Mouse (Mus musculus) embryonic facial prominence, embryonic 10.5 days (tissue): ENCODE data around the gene Klrb1b. TPM values are rescaled to one million over a fixed set of nuclear protein-coding genes. Genes with fewer than 3 reads are reported as not detected.
"Not testable (repeated sequence)": the region's sequence is repeated elsewhere in the genome, so short reads cannot be mapped to it uniquely, and the experiment has no call there.

Experiments used
- DNase-seq: peaks from one replicate; pipeline ENCODE4 v3.0.0-alpha.2; 2017; ENCODE audit warnings: low spot score
- H3K27ac ChIP-seq: fragments of 300-500 bp; sonication (generic); replicated peaks from 2 replicates; pipeline ENCODE4 v1.5.1; 2016; ENCODE audit warnings: mild to moderate bottlenecking
- H3K27me3 ChIP-seq: fragments of 300-500 bp; sonication (generic); replicated peaks from 2 replicates; pipeline ENCODE4 v1.6.1; 2016; ENCODE audit warnings: low read depth, mild to moderate bottlenecking; ENCODE audit not compliant: poor library complexity, severe bottlenecking
- H3K36me3 ChIP-seq: fragments of 300-500 bp; sonication (generic); replicated peaks from 2 replicates; pipeline ENCODE4 v1.6.1; 2016; ENCODE audit warnings: mild to moderate bottlenecking, moderate library complexity
- H3K4me1 ChIP-seq: fragments of 300-500 bp; sonication (generic); 2 replicates; pipeline ENCODE4 v1.6.1; 2016
- H3K4me3 ChIP-seq: fragments of 300-500 bp; sonication (generic); 2 replicates; pipeline ENCODE4 v1.5.1; 2016; ENCODE audit warnings: mild to moderate bottlenecking, moderate library complexity
- H3K9me3 ChIP-seq: fragments of 300-500 bp; sonication (generic); 2 replicates; pipeline ENCODE4 v1.6.1; 2016; ENCODE audit warnings: mild to moderate bottlenecking
- WGBS: fragments of 180-500 bp; shearing (Covaris S2); methylation state at CpG from one replicate; pipeline ENCODE4 v1.1.7; 2016; 5-methylcytosine and 5-hydroxymethylcytosine counted together
- polyA plus RNA-seq: library from polyadenylated mRNA; unstranded; fragments of >200 nt; fragmentation: Nextera tagmentation; extraction: Ambion mirVana; gene quantifications from 2 replicates; pipeline ENCODE4 v1.2.1, GENCODE M21; 2016

The Klrb1b gene
- polyA plus RNA-seq, 1 experiment from 2014 or later: not detected

GRCm38 (mm10) chr6:128807021-128807420 is 19.1 kb downstream of the Klrb1b start:
- no peak for DNase-seq
- no peaks in the 10 kb centered on the region for H3K27me3 ChIP-seq
- no peaks in the 10 kb centered on the region for H3K36me3 ChIP-seq
- H3K4me1 ChIP-seq: peaks cover 6% of the 10 kb centered on the region
- WGBS: 72% methylated on average over 3 of the region's 3 CpGs
- H3K4me3 ChIP-seq: no peak overlapping the region
- H3K27ac ChIP-seq: no peak overlapping the region
- no peaks in the 10 kb centered on the region for H3K9me3 ChIP-seq

- 69% methylated on average over 7 of the region's 7 CpGs for WGBS
- DNase-seq: peak; percentile 71
- not testable (repeated sequence) for H3K4me3 ChIP-seq, H3K27me3 ChIP-seq, H3K9me3 ChIP-seq, H3K36me3 ChIP-seq, H3K27ac ChIP-seq, H3K4me1 ChIP-seq
Measured at GRCm38 (mm10) chr6:128804823-128805640, 21.1 kb downstream of the Klrb1b start.

- H3K27ac ChIP-seq: peak overlapping the region; percentile 78
- 8% methylated on average over 26 of the region's 26 CpGs for WGBS
- H3K4me1 ChIP-seq: peaks cover 9% of the 10 kb centered on the region
- H3K27me3 ChIP-seq: no peaks in the 10 kb centered on the region
- H3K9me3 ChIP-seq: no peaks in the 10 kb centered on the region
- H3K36me3 ChIP-seq: no peaks in the 10 kb centered on the region
- H3K4me3 ChIP-seq: peak overlapping the region; percentile 63
- peak; percentile 96 for DNase-seq
Measured at GRCm38 (mm10) chr6:128802999-128803857, 22.9 kb downstream of the Klrb1b start.

GRCm38 (mm10) chr6:128802557-128802956 is 23.6 kb downstream of the Klrb1b start:
- H3K4me3 ChIP-seq: peak overlapping the region; percentile 63
- DNase-seq: no peak
- H3K4me1 ChIP-seq: peaks cover 16% of the 10 kb centered on the region
- peak overlapping the region; percentile 78 for H3K27ac ChIP-seq
- 9% methylated on average over 10 of the region's 10 CpGs for WGBS
- no peaks in the 10 kb centered on the region for H3K27me3 ChIP-seq
- no peaks in the 10 kb centered on the region for H3K9me3 ChIP-seq
- H3K36me3 ChIP-seq: no peaks in the 10 kb centered on the region

- not testable (repeated sequence) for H3K36me3 ChIP-seq, DNase-seq, H3K9me3 ChIP-seq, H3K27ac ChIP-seq, H3K27me3 ChIP-seq, H3K4me3 ChIP-seq
- peaks cover 19% of the 10 kb centered on the region for H3K4me1 ChIP-seq
- 75% methylated on average over 5 of the region's 5 CpGs for WGBS
Measured at GRCm38 (mm10) chr6:128800696-128801095, 25.4 kb downstream of the Klrb1b start.

GRCm38 (mm10) chr6:128799896-128800270 is 26.2 kb downstream of the Klrb1b start:
- H3K27ac ChIP-seq: peak overlapping the region; percentile 85

GRCm38 (mm10) chr6:128799144-128799895 is 26.8 kb downstream of the Klrb1b start:
- H3K4me3 ChIP-seq: peak overlapping the region; percentile 68
- WGBS: under 1% methylated on average over 49 of the region's 49 CpGs

More at GRCm38 (mm10) chr6:128799896-128800270, 26.2 kb downstream of the Klrb1b start:
- DNase-seq: no peak
- peaks cover 19% of the 10 kb centered on the region for H3K4me1 ChIP-seq
- no peaks in the 10 kb centered on the region for H3K36me3 ChIP-seq
- no peaks in the 10 kb centered on the region for H3K27me3 ChIP-seq
- WGBS: 25% methylated on average over 7 of the region's 7 CpGs
- no peaks in the 10 kb centered on the region for H3K9me3 ChIP-seq
- peak overlapping the region; percentile 68 for H3K4me3 ChIP-seq

GRCm38 (mm10) chr6:128798772-128799143 is 27.4 kb downstream of the Klrb1b start:
- H3K4me1 ChIP-seq: peaks cover 19% of the 10 kb centered on the region
- H3K27me3 ChIP-seq, H3K36me3 ChIP-seq, H3K9me3 ChIP-seq: not testable (repeated sequence)
- H3K27ac ChIP-seq: peak overlapping the region; percentile 85
- WGBS: under 1% methylated on average over 20 of the region's 20 CpGs
- H3K4me3 ChIP-seq: peak overlapping the region; percentile 68
- peak; percentile 88 for DNase-seq

More at GRCm38 (mm10) chr6:128799144-128799895, 26.8 kb downstream of the Klrb1b start:
- DNase-seq: peak; percentile 91
- H3K4me1 ChIP-seq: peaks cover 19% of the 10 kb centered on the region
- H3K27me3 ChIP-seq, H3K9me3 ChIP-seq, H3K36me3 ChIP-seq: not testable (repeated sequence)
- H3K27ac ChIP-seq: peak overlapping the region; percentile 85

GRCm38 (mm10) chr6:128797936-128798771 is 28.0 kb downstream of the Klrb1b start:
- Histone ChIP-seq H3K27ac (peak overlapping the region; percentile 65; the same call in 1 of the 2 replicates), H3K4me3 (peak overlapping the region; percentile 68), H3K4me1 (peaks cover 19% of the 10 kb centered on the region), H3K27me3 (no peaks in the 10 kb centered on the region), H3K9me3 (no peaks in the 10 kb centered on the region), H3K36me3 (no peaks in the 10 kb centered on the region)
- WGBS: 12% methylated on average over 15 of the region's 15 CpGs
- DNase-seq: peak; percentile 38

GRCm38 (mm10) chr6:128797185-128797905 is 28.8 kb downstream of the Klrb1b start:
- Histone ChIP-seq H3K4me1 (peaks cover 16% of the 10 kb centered on the region), H3K4me3 (peak overlapping the region; percentile 68; the same call in 1 of the 2 replicates), H3K9me3 (no peaks in the 10 kb centered on the region), H3K27ac (no peak overlapping the region), H3K27me3 (no peaks in the 10 kb centered on the region), H3K36me3 (no peaks in the 10 kb centered on the region)
- no peak for DNase-seq
- 81% methylated on average over 12 of the region's 12 CpGs for WGBS

- WGBS: 71% methylated on average over 8 of the region's 8 CpGs
- no peak overlapping the region for H3K27ac ChIP-seq
- no peak overlapping the region for H3K4me3 ChIP-seq
- no peaks in the 10 kb centered on the region for H3K36me3 ChIP-seq
- DNase-seq: no peak
- H3K4me1 ChIP-seq: peaks cover 11% of the 10 kb centered on the region
- no peaks in the 10 kb centered on the region for H3K9me3 ChIP-seq
- no peaks in the 10 kb centered on the region for H3K27me3 ChIP-seq
Measured at GRCm38 (mm10) chr6:128796321-128796955, 29.7 kb downstream of the Klrb1b start.
